Mouse (Mus musculus) spleen, postnatal 14 days (tissue): ENCODE results near the gene Man1c1.

Experiments used
- DNase-seq, 2 experiments: peaks; one replicate each; pipeline ENCODE4 v3.0.0; 2021 to 2022; ENCODE audit warnings: low spot score in 2 of 2

Man1c1 gene

GRCm38 (mm10) chr4:134511730-134512129, 192.4 kb downstream of the Man1c1 start:
- DNase-seq = no peak
